Mouse (Mus musculus): ENCODE results near the gene Gdf9. TPM values are rescaled to one million over a fixed set of nuclear protein-coding genes. Genes with fewer than 3 reads are reported as not detected.

The Gdf9 gene
- polyA plus RNA-seq, 1 experiment, result 3.7 TPM

- no peak for TF ChIP-seq MYOD1 (IDR thresholded peaks at IDR 0.05; ENCODE audit: control insufficient read depth in 1 of 3, insufficient read length in 2 of 3, low read depth in 2 of 3)
- no peak for TF ChIP-seq POLR2AphosphoS2 (IDR thresholded peaks at IDR 0.05; ENCODE audit: insufficient read length, low read depth)
- TF ChIP-seq TCF3 (IDR thresholded peaks at IDR 0.05; ENCODE audit: insufficient read length, low read depth), result no peak
- TF ChIP-seq POLR2A (IDR thresholded peaks at IDR 0.05; ENCODE audit: insufficient read length, low read depth), result no peak
- TF ChIP-seq MAX (IDR thresholded peaks at IDR 0.05; ENCODE audit: low read depth), result no peak
- TF ChIP-seq E2F4 (IDR thresholded peaks at IDR 0.05; ENCODE audit: insufficient read depth), result no peak
Measured at GRCm38 (mm10) chr11:53411738-53412137, 19.1 kb upstream of the Gdf9 start.

GRCm38 (mm10) chr11:53413871-53414270 is 17.0 kb upstream of the Gdf9 start:
- H3K4me2 ChIP-seq (ENCODE audit: low read depth), result no peak overlapping the region
- H3K27me3 ChIP-seq (ENCODE audit: control insufficient read depth, insufficient read depth, insufficient read length), result no peaks in the 10 kb centered on the region
- H3ac ChIP-seq (ENCODE audit: control insufficient read depth, insufficient read length), result no peak overlapping the region
- TF ChIP-seq USF1 (IDR thresholded peaks at IDR 0.05; ENCODE audit: low read depth), result no peak
- TF ChIP-seq SRF (IDR thresholded peaks at IDR 0.05; ENCODE audit: control insufficient read depth, insufficient read length, low read depth), result no peak
- no peak for TF ChIP-seq MYOD1 (IDR thresholded peaks at IDR 0.05; ENCODE audit: control insufficient read depth in 1 of 3, insufficient read length in 2 of 3, low read depth in 2 of 3)
- no peak for TF ChIP-seq POLR2A (IDR thresholded peaks at IDR 0.05; ENCODE audit: insufficient read length, low read depth)
- TF ChIP-seq TCF3 (IDR thresholded peaks at IDR 0.05; ENCODE audit: insufficient read length, low read depth), result no peak
- TF ChIP-seq MYOG (IDR thresholded peaks at IDR 0.05; ENCODE audit: control insufficient read depth in 1 of 3, insufficient read depth in 1 of 3, insufficient read length in 2 of 3, low read depth in 2 of 3), result no peak
- no peak for TF ChIP-seq CEBPB (IDR thresholded peaks at IDR 0.05; ENCODE audit: insufficient read depth, poor library complexity, severe bottlenecking)
- no peak for TF ChIP-seq MAX (IDR thresholded peaks at IDR 0.05; ENCODE audit: low read depth)
- no peak overlapping the region for H3K4me3 ChIP-seq
- no peaks in the 10 kb centered on the region for H3K79me2 ChIP-seq (ENCODE audit: control insufficient read depth, insufficient read depth)
- H3K36me3 ChIP-seq (ENCODE audit: control insufficient read depth, insufficient read depth), result peaks cover 88% of the 10 kb centered on the region

More at GRCm38 (mm10) chr11:53411738-53412137, 19.1 kb upstream of the Gdf9 start:
- Histone ChIP-seq H3K27me3 (ENCODE audit: control insufficient read depth, insufficient read depth, insufficient read length) (no peaks in the 10 kb centered on the region), H3ac (ENCODE audit: control insufficient read depth, insufficient read length) (no peak overlapping the region), H3K4me2 (ENCODE audit: low read depth) (no peak overlapping the region), H3K36me3 (ENCODE audit: control insufficient read depth, insufficient read depth) (peaks cover 85% of the 10 kb centered on the region), H3K79me2 (ENCODE audit: control insufficient read depth, insufficient read depth) (no peaks in the 10 kb centered on the region), H3K4me3 (no peak overlapping the region)

- TF ChIP-seq REST (IDR thresholded peaks at IDR 0.05; ENCODE audit: insufficient read depth, insufficient read length), result no peak
- H3K4me3 ChIP-seq, result no peak overlapping the region
- H3ac ChIP-seq (ENCODE audit: control insufficient read depth, insufficient read length), result no peak overlapping the region
- H3K36me3 ChIP-seq (ENCODE audit: control insufficient read depth, insufficient read depth), result peaks cover 77% of the 10 kb centered on the region
- no peak overlapping the region for H3K4me2 ChIP-seq (ENCODE audit: low read depth)
- no peaks in the 10 kb centered on the region for H3K27me3 ChIP-seq (ENCODE audit: control insufficient read depth, insufficient read depth, insufficient read length)
- no peaks in the 10 kb centered on the region for H3K79me2 ChIP-seq (ENCODE audit: control insufficient read depth, insufficient read depth)
Measured at GRCm38 (mm10) chr11:53418048-53418447, 12.8 kb upstream of the Gdf9 start.

DNA sequence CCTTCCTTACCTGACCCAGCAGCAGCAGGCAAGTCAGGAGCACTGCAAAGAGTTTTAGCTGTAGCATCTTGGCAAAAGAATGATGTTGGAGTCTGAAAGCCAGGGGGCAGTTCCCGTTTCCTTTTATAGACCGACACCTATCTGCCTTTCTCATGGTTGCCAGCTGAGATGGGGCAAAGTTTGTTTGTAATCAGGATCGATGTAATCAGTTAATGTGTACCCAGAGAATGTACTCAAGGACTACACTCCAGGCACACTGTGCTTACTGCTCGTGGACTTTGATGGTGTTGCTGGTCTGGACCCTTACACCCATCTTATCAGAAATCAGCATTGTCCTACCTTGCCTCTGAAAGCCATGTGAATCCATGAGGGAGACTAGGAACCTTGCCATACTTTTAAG is 7.8 kb upstream of the Gdf9 start, which contains the start of gene Leap2:
Gene Leap2 (minus strand): TSS at position 135 of the 400 bp plus-strand sequence.
- Histone ChIP-seq H3K4me3 (no peak within 1 kb of the TSS), H3K79me2 (ENCODE audit: control insufficient read depth, insufficient read depth) (no peaks in the 10 kb centered on the region), H3ac (ENCODE audit: control insufficient read depth, insufficient read length) (no peak within 1 kb of the TSS), H3K4me2 (ENCODE audit: low read depth) (no peak within 1 kb of the TSS), H3K36me3 (ENCODE audit: control insufficient read depth, insufficient read depth) (peaks cover 40% of the 10 kb centered on the region), H3K27me3 (ENCODE audit: control insufficient read depth, insufficient read depth, insufficient read length) (no peaks in the 10 kb centered on the region)
- TF ChIP-seq TCF12 (IDR thresholded peaks at IDR 0.05; ENCODE audit: insufficient read depth, poor library complexity, severe bottlenecking) (no peak), MYOD1 (IDR thresholded peaks at IDR 0.05; ENCODE audit: control insufficient read depth in 1 of 3, insufficient read length in 2 of 3, low read depth in 2 of 3) (no peak), SRF (IDR thresholded peaks at IDR 0.05; ENCODE audit: control insufficient read depth, insufficient read length, low read depth) (no peak), MAX (IDR thresholded peaks at IDR 0.05; ENCODE audit: low read depth) (no peak), E2F4 (IDR thresholded peaks at IDR 0.05; ENCODE audit: insufficient read depth) (no peak), TCF3 (IDR thresholded peaks at IDR 0.05; ENCODE audit: insufficient read length, low read depth) (no peak), USF1 (IDR thresholded peaks at IDR 0.05; ENCODE audit: low read depth) (no peak), REST (IDR thresholded peaks at IDR 0.05; ENCODE audit: insufficient read depth, insufficient read length) (no peak), POLR2A (IDR thresholded peaks at IDR 0.05; ENCODE audit: insufficient read length, low read depth) (no peak), POLR2AphosphoS2 (IDR thresholded peaks at IDR 0.05; ENCODE audit: insufficient read length, low read depth) (no peak)

DNA sequence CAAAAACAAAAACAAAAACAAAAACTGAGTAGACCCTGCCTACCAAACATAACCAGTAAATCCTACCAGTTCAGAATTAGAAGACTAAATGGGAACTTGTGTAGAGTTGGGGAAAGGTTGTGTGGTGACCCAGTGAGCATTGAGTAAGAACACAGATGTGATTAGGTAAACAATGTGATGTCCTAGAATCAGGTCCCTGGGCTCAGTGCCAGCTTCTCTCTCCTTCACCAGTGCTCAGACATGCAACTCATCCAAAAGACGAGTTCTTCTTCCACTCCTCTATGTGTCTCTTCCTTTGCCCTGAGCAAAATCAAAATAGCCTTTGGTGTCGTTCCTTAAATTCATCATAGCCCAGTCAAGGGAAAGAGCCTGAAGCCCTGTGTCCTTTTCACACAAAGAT is 6.0 kb upstream of the Gdf9 start:
- H3ac ChIP-seq (ENCODE audit: control insufficient read depth, insufficient read length), result no peak overlapping the region
- H3K4me2 ChIP-seq (ENCODE audit: low read depth), result no peak overlapping the region
- no peaks in the 10 kb centered on the region for H3K27me3 ChIP-seq (ENCODE audit: control insufficient read depth, insufficient read depth, insufficient read length)
- H3K4me3 ChIP-seq, result no peak overlapping the region
- peaks cover 34% of the 10 kb centered on the region for H3K36me3 ChIP-seq (ENCODE audit: control insufficient read depth, insufficient read depth)
- H3K79me2 ChIP-seq (ENCODE audit: control insufficient read depth, insufficient read depth), result peaks cover 12% of the 10 kb centered on the region
- no peak for TF ChIP-seq SRF (IDR thresholded peaks at IDR 0.05; ENCODE audit: control insufficient read depth, insufficient read length, low read depth)
- no peak for TF ChIP-seq TCF3 (IDR thresholded peaks at IDR 0.05; ENCODE audit: insufficient read length, low read depth)
- no peak for TF ChIP-seq E2F4 (IDR thresholded peaks at IDR 0.05; ENCODE audit: insufficient read depth)
- TF ChIP-seq TCF12 (IDR thresholded peaks at IDR 0.05; ENCODE audit: insufficient read depth, poor library complexity, severe bottlenecking), result no peak
- peak; percentile 35 for TF ChIP-seq POLR2AphosphoS2 (IDR thresholded peaks at IDR 0.05; ENCODE audit: insufficient read length, low read depth)
- TF ChIP-seq CEBPB (IDR thresholded peaks at IDR 0.05; ENCODE audit: insufficient read depth, poor library complexity, severe bottlenecking), result no peak
- TF ChIP-seq REST (IDR thresholded peaks at IDR 0.05; ENCODE audit: insufficient read depth, insufficient read length), result no peak
- no peak for TF ChIP-seq USF1 (IDR thresholded peaks at IDR 0.05; ENCODE audit: low read depth)
